Mouse (Mus musculus) bone marrow, adult 2 months (tissue): ENCODE data around the gene Cdc73. TPM values are rescaled to one million over a fixed set of nuclear protein-coding genes. Genes with fewer than 3 reads are reported as not detected.
A peak's percentile ranks its signal among the peaks of the same experiment; 100 is the strongest.
"Not testable (repeated sequence)": the region's sequence is repeated elsewhere in the genome, so short reads cannot be mapped to it uniquely, and the experiment has no call there.

Source experiments
- H3K27ac ChIP-seq: fragments of 200-500 bp; 2 replicates; pipeline ENCODE4 v1.5.1; 2012; ENCODE audit warnings: low read depth, mild to moderate bottlenecking, control low read depth, inconsistent platforms, low read length; ENCODE audit not compliant: control insufficient read depth, poor library complexity, insufficient read depth
- H3K4me1 ChIP-seq: fragments of 200-500 bp; 2 replicates; pipeline ENCODE4 v1.6.1; 2011; ENCODE audit warnings: low read length; ENCODE audit not compliant: control insufficient read depth, insufficient read depth
- H3K4me3 ChIP-seq: fragments of 200-500 bp; replicated peaks from 2 replicates; pipeline ENCODE3; 2011; ENCODE audit warnings: mild to moderate bottlenecking, low read depth, low read length, control low read depth; ENCODE audit not compliant: control insufficient read depth
- CTCF ChIP-seq: fragments of 200-500 bp; IDR thresholded peaks from 2 replicates; pipeline ENCODE4 v1.5.1; 2011; ENCODE audit warnings: low read length, control low read depth; ENCODE audit not compliant: control insufficient read depth, insufficient read depth
- POLR2A ChIP-seq: fragments of 200-500 bp; IDR thresholded peaks from 2 replicates; pipeline ENCODE4 v1.6.1; 2011; ENCODE audit warnings: low read depth, mild to moderate bottlenecking, control low read depth, low read length, borderline replicate concordance; ENCODE audit not compliant: control insufficient read depth
- WGBS: fragments of 180-500 bp; shearing (Covaris S2); methylation state at CpG from one replicate; pipeline ENCODE4 v1.1.7; 2018; 5-methylcytosine and 5-hydroxymethylcytosine counted together
- polyA plus RNA-seq: library from polyadenylated mRNA; stranded (reverse); fragments of >200 nt; gene quantifications from 2 replicates; pipeline ENCODE4 v1.2.4, GENCODE M21; 2011; ENCODE audit warnings: low replicate concordance; ENCODE audit not compliant: missing spikeins, insufficient read depth, insufficient read length

The Cdc73 gene
- polyA plus RNA-seq, 1 experiment: 31.6 TPM

DNA sequence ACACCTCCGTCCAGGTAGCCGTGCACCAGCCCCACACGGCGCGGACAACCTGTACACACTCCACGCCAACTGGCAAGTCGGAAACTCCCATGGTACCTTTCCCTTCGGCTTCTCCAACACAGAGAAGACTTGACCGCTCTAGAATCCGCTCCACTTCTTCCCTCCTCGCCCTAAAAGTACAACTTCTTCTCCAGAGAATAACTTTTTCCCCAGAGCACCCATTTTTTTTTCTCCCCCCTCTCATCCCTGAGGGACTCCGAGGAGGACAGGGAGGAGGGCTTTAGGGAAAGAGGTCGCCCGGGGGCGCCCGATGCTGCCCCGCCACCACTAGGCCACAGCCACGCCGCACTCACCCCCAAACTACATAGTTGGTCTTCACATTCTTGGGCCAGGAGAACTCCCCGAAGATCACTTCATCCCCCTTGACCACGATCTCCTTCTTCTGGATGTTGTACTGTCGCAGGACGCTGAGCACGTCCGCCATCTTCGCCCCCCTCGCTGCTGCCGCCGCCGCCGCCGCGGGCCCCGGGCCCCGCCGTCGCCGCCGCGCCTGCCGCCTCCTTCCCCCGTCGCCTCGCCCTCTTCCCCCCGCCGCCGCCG is 452 bp downstream of the Cdc73 start:
- H3K27ac ChIP-seq: peak overlapping the region; percentile 69
- under 1% methylated on average over 47 of the region's 48 CpGs for WGBS
- no peak for TF ChIP-seq CTCF
- no peak for TF ChIP-seq POLR2A
- H3K4me3 ChIP-seq: peak overlapping the region; percentile 95
- no peaks in the 10 kb centered on the region for H3K4me1 ChIP-seq

DNA sequence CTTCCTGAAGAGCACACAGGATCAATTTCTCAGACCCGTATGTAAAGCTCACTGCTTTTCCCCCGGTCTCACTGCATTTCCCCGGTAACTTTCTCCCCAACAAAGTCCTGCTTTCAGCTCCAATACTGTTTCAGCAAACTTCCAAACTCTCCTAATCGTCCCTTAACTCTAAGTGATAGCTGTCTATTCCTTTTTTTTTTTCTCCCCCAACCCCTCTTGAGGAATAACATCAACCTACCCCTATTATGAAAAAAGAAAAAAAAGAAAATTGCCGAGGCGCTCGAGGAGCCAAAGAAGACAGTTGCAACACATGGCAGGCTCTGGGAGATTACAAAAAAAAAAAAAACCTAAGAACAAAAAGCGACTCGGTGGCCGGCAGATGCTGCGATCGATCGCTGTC is 957 bp downstream of the Cdc73 start:
- H3K4me3 ChIP-seq: peak overlapping the region; percentile 95
- TF ChIP-seq CTCF (no peak), POLR2A (no peak)
- H3K4me1 ChIP-seq: no peaks in the 10 kb centered on the region
- WGBS: under 1% methylated on average over 13 of the region's 13 CpGs
- H3K27ac ChIP-seq: peak overlapping the region; percentile 69

DNA sequence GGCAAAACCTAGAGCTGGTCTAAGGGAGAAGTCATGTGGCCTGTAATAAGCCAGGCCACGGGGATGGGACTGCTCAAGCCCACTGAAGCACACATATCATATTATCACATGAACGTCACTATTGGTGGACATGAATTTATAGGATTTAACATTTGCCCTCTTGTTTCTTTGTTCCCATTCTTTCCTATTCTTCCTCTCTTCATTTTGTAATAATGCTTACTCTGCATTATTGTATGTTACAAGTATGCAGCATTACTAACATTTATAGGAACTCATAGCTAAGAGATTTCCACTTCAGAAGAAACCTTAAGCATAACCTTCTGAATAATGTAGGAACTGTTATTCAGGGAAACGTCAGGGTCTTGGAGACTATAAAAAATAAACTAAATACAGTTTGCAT is 17.8 kb downstream of the Cdc73 start:
- H3K4me3 ChIP-seq: no peak overlapping the region
- TF ChIP-seq CTCF: no peak
- TF ChIP-seq POLR2A: no peak
- no peaks in the 10 kb centered on the region for H3K4me1 ChIP-seq
- 87% methylated on average over 3 of the region's 3 CpGs for WGBS
- no peak overlapping the region for H3K27ac ChIP-seq

DNA sequence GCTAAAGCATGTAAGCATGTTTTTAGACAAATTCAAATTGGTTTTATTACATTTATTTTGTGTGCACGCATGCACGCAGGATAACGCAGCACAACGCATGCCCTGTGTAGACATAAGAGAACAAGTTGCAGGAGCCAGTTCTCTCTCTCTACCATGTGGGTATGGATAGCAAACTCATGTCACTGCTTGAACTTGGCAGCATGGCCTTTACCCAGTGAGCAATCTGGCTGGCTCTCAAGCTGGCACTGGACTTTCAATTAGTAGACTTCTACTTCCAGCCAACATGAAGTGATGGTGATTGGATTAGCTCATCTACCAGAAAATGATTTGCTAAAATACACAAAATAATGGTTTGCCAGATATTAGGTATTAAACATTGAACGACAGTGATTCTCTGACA is 21.6 kb downstream of the Cdc73 start:
- Histone ChIP-seq H3K27ac (no peak overlapping the region), H3K4me3 (no peak overlapping the region), H3K4me1 (no peaks in the 10 kb centered on the region)
- no peak for TF ChIP-seq POLR2A
- 98% methylated on average over 5 of the region's 5 CpGs for WGBS

DNA sequence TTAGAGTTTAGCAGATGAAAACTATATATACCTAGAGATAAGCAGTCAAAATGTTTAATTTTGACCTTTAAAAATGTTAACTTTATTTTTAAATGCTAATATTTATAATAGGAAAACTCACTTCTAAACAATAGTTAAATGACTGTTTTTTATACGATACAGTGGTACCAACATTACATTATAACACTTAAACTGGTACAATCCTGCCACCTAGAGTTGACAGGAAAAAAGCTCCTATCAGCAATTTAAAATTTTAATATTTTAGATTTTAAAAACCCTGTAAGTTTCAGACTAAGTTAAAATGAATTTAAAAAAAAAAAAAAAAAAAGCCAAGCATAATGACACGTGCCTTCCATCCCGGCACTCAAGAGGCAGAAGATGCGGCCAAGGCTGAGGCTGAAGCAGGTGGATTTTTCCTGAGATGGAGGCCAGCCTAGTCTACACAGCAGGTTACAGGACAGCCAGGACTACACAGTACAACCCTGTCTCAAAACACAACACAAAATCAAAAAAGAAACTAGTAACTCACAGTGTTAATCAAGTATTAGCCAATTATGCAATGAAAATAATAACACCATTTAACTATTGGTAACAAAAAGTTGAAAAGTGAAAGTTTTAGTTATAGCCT is 26.8 kb downstream of the Cdc73 start:
- no peaks in the 10 kb centered on the region for H3K4me1 ChIP-seq
- TF ChIP-seq CTCF (no peak), POLR2A (no peak)
- H3K27ac ChIP-seq: no peak overlapping the region
- 94% methylated on average over 4 of the region's 4 CpGs for WGBS
- no peak overlapping the region for H3K4me3 ChIP-seq

DNA sequence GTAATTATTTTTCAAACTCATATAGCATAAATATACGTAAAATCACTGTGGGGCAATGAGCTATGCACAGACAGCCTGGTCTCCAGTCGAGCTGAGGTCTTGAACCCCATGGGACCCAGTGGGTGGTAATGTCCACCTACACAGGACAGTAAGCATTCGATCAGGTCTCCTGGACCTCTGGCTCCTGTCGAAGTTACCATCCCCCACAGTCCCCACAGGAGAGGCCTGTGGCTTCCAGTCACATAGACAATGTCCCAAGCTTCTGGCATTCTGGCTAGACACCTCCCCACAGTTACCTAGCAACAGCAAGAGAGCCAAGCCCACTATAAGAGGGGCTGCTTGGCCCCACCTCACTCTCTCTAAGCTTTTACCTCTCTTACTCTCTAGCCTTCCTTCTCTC is 37.9 kb downstream of the Cdc73 start:
- 81% methylated on average over 4 of the region's 4 CpGs for WGBS
- H3K4me3 ChIP-seq, H3K27ac ChIP-seq, H3K4me1 ChIP-seq: not testable (repeated sequence)

DNA sequence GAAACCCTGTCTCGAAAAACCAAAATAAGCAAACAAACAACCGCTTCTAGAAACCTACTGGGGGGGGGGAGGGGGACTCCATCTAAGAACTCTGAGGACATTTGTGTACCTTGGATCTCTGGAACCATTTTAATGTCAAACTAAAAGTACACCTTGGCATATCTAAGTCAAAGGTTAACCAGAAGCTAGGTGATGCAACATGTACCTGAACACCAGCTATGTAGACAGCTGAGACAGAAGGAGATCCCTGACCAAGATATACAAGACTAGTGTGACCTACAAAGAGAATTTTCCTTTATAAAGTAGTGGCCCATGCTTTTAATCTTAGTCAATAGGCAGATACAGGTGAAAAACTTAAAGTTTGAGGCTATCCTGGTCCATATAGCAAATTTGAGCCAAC is 39.5 kb downstream of the Cdc73 start:
- Histone ChIP-seq H3K4me3 (no peak overlapping the region), H3K4me1 (no peaks in the 10 kb centered on the region), H3K27ac (no peak overlapping the region)
- 81% methylated on average over 2 of the region's 2 CpGs for WGBS
- no peak for TF ChIP-seq POLR2A
- TF ChIP-seq CTCF: no peak

DNA sequence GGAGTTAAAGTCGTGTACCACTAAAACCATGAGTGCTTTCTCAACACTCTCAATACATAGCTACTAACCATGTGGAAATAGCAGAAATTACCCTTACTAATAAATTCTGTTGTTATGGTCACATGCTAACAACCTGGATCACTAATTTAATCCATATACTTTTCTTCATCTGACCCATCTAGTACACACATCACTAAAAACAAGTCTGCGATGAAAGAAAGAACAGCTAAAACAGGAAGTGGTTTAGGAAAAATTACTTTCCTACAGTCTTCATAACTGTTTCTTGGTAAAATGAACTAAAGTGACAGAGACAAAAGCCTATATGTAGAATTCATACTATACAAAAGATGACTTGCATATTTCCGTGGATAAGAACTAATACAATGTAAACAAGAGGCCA is 49.0 kb downstream of the Cdc73 start:
- 51% methylated on average over 3 of the region's 3 CpGs for WGBS
- no peak overlapping the region for H3K4me3 ChIP-seq
- no peak for TF ChIP-seq CTCF
- no peak for TF ChIP-seq POLR2A
- H3K27ac ChIP-seq: no peak overlapping the region
- H3K4me1 ChIP-seq: no peaks in the 10 kb centered on the region

DNA sequence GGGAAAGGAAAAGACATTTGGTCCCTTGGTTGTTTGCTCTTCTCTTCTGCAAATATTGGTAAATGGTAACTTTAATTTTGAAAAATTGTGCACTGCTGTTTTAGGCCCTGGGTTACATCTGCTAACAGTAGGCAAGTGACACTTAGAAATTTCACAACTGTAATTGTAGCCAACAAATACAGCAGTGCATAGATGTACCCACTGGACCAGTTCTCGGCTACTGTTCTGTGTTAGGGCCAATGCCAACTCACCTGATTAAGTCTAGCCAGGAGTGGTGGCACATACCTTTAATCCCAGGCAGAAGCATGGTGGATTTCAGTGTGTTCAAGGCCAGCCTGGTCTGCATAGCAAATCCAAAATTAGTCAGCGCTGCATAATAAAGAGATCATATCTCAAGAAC is 52.4 kb downstream of the Cdc73 start:
- no peak overlapping the region for H3K4me3 ChIP-seq
- WGBS: 90% methylated on average over 2 of the region's 2 CpGs
- no peaks in the 10 kb centered on the region for H3K4me1 ChIP-seq
- H3K27ac ChIP-seq: no peak overlapping the region
- TF ChIP-seq POLR2A (no peak), CTCF (no peak)
